Mouse (Mus musculus) kidney, postnatal 0 days (tissue): ENCODE results near the gene Tap2. TPM values are rescaled to one million over a fixed set of nuclear protein-coding genes. Genes with fewer than 3 reads are reported as not detected.
A peak's percentile ranks its signal among the peaks of the same experiment; 100 is the strongest.

ENCODE experiments used
- ATAC-seq: fragments of 200-750 bp; cut with Nextera tagmentation; replicated peaks from 2 replicates; pipeline ENCODE4 v1.8.0; 2017; ENCODE audit warnings: low read depth, moderate number of reproducible peaks, moderate TSS enrichment, moderate library complexity; ENCODE audit not compliant: low FRiP score
- DNase-seq: peaks from one replicate; pipeline ENCODE4 v3.0.0-alpha.2; 2016; ENCODE audit warnings: low spot score
- H3K27ac ChIP-seq: fragments of 300-500 bp; sonication (generic); 2 replicates; pipeline ENCODE4 v1.5.1; 2014; ENCODE audit warnings: mild to moderate bottlenecking
- H3K27me3 ChIP-seq: fragments of 300-500 bp; sonication (generic); 2 replicates; pipeline ENCODE4 v1.6.1; 2014; ENCODE audit warnings: low read length, mixed read lengths; ENCODE audit not compliant: insufficient read depth
- H3K36me3 ChIP-seq: fragments of 300-500 bp; sonication (generic); 2 replicates; pipeline ENCODE4 v1.6.1; 2014; ENCODE audit warnings: low read length, mixed read lengths; ENCODE audit not compliant: insufficient read depth
- H3K4me1 ChIP-seq: fragments of 300-500 bp; sonication (generic); replicated peaks from 2 replicates; pipeline ENCODE4 v1.6.1; 2014; ENCODE audit warnings: antibody characterized with exemption, low read length, mixed read lengths; ENCODE audit not compliant: insufficient read depth
- H3K4me2 ChIP-seq: fragments of 300-500 bp; sonication (generic); 2 replicates; pipeline ENCODE4 v1.6.1; 2014; ENCODE audit warnings: mild to moderate bottlenecking, low read length, moderate library complexity, mixed read lengths
- H3K4me3 ChIP-seq: fragments of 300-500 bp; sonication (generic); replicated peaks from 2 replicates; pipeline ENCODE4 v1.5.1; 2014; ENCODE audit warnings: low read depth, low read length
- H3K9ac ChIP-seq: fragments of 300-500 bp; sonication (generic); 2 replicates; pipeline ENCODE4 v1.6.1; 2014; ENCODE audit warnings: low read depth, low read length
- H3K9me3 ChIP-seq: fragments of 300-500 bp; sonication (generic); replicated peaks from 2 replicates; pipeline ENCODE4 v1.6.1; 2016; ENCODE audit warnings: low read length, inconsistent platforms, mixed read lengths
- CTCF ChIP-seq: IDR thresholded peaks from 2 replicates; pipeline ENCODE4 v1.5.1; 2016; ENCODE audit warnings: antibody characterized with exemption, low read depth, mild to moderate bottlenecking, moderate library complexity
- WGBS: fragments of 180-500 bp; shearing (Covaris S2); extraction: QIAGEN DNeasy Blood & Tissue Kit; methylation state at CpG from one replicate; pipeline ENCODE4 v1.1.7; 2014; 5-methylcytosine and 5-hydroxymethylcytosine counted together
- polyA plus RNA-seq: library from polyadenylated mRNA; unstranded; fragments of >200 nt; fragmentation: Nextera tagmentation; extraction: Ambion mirVana; gene quantifications from 2 replicates; pipeline ENCODE4 v1.2.1, GENCODE M21; 2015

Gene Tap2
- polyA plus RNA-seq = 8.8 TPM in 2 replicates

- 78% methylated on average over 5 of the region's 5 CpGs for WGBS
- no peaks in the 10 kb centered on the region for H3K36me3 ChIP-seq
- H3K4me3 ChIP-seq = peak within 1 kb of the TSS; percentile 82
- no peak for DNase-seq
- peak within 1 kb of the TSS; percentile 77 for H3K9ac ChIP-seq
- no peak for ATAC-seq
- H3K4me2 ChIP-seq = peak within 1 kb of the TSS; percentile 96
- TF ChIP-seq CTCF = no peak
- peak within 1 kb of the TSS; percentile 6; the same call in 1 of the 2 replicates for H3K27ac ChIP-seq
- no peaks in the 10 kb centered on the region; the same call in 1 of the 2 replicates for H3K4me1 ChIP-seq
- no peaks in the 10 kb centered on the region; the same call in 1 of the 2 replicates for H3K27me3 ChIP-seq
- no peaks in the 10 kb centered on the region for H3K9me3 ChIP-seq
These were observed at the start of gene Tap2 for GRCm38 (mm10) chr17:34203444-34203843. TSS of gene Tap2 (plus strand) at chr17:34203527.

- H3K27me3 ChIP-seq = no peaks in the 10 kb centered on the region
- no peaks in the 10 kb centered on the region for H3K36me3 ChIP-seq
- no peaks in the 10 kb centered on the region for H3K4me1 ChIP-seq
- peak; percentile 52; the same call in 1 of the 2 replicates for ATAC-seq
- no peak overlapping the region for H3K4me3 ChIP-seq
- H3K9ac ChIP-seq = no peak overlapping the region
- H3K4me2 ChIP-seq = no peak overlapping the region
- no peak for DNase-seq
- WGBS = 36% methylated on average over 5 of the region's 5 CpGs
- no peak for TF ChIP-seq CTCF
- no peak overlapping the region for H3K27ac ChIP-seq
- H3K9me3 ChIP-seq = no peaks in the 10 kb centered on the region
These were observed 47.8 kb upstream of the Tap2 start for GRCm38 (mm10) chr17:34155534-34155933.

GRCm38 (mm10) chr17:34164202-34164895 lies 39.0 kb upstream of the Tap2 start:
- no peaks in the 10 kb centered on the region for H3K27me3 ChIP-seq
- no peak overlapping the region for H3K4me3 ChIP-seq
- H3K4me1 ChIP-seq = no peaks in the 10 kb centered on the region
- no peak overlapping the region for H3K9ac ChIP-seq
- WGBS = 39% methylated on average over 9 of the region's 9 CpGs
- ATAC-seq (no peak; the same call in 1 of the 2 replicates), DNase-seq (peak; percentile 40)
- H3K27ac ChIP-seq = no peak overlapping the region
- no peaks in the 10 kb centered on the region for H3K9me3 ChIP-seq
- H3K4me2 ChIP-seq = no peak overlapping the region
- H3K36me3 ChIP-seq = no peaks in the 10 kb centered on the region
- peak; percentile 63 for TF ChIP-seq CTCF

- H3K9ac ChIP-seq = no peak overlapping the region
- peak; percentile 53 for TF ChIP-seq CTCF
- ATAC-seq (no peak), DNase-seq (no peak)
- no peaks in the 10 kb centered on the region for H3K27me3 ChIP-seq
- H3K4me3 ChIP-seq = no peak overlapping the region
- whole genome bisulfite sequencing = 85% methylated on average over 6 of the region's 6 CpGs
- H3K4me1 ChIP-seq = no peaks in the 10 kb centered on the region
- no peaks in the 10 kb centered on the region for H3K9me3 ChIP-seq
- no peak overlapping the region for H3K27ac ChIP-seq
- H3K4me2 ChIP-seq = no peak overlapping the region
- H3K36me3 ChIP-seq = no peaks in the 10 kb centered on the region
These were observed 38.1 kb upstream of the Tap2 start for GRCm38 (mm10) chr17:34165033-34165730.

GRCm38 (mm10) chr17:34169279-34169678 lies 34.0 kb upstream of the Tap2 start:
- no peaks in the 10 kb centered on the region for H3K27me3 ChIP-seq
- ATAC-seq = 0 out of 2 replicates have a peak, but pooled peaks have one; percentile 55
- H3K9me3 ChIP-seq = no peaks in the 10 kb centered on the region
- H3K4me1 ChIP-seq = no peaks in the 10 kb centered on the region
- 0% methylated on average over 2 of the region's 2 CpGs for WGBS
- H3K4me3 ChIP-seq = no peak overlapping the region
- H3K27ac ChIP-seq = no peak overlapping the region
- H3K9ac ChIP-seq = no peak overlapping the region
- DNase-seq = peak; percentile 88
- TF ChIP-seq CTCF = peak; percentile 84
- no peaks in the 10 kb centered on the region for H3K36me3 ChIP-seq
- no peak overlapping the region for H3K4me2 ChIP-seq

- no peak overlapping the region for H3K9ac ChIP-seq
- H3K36me3 ChIP-seq = no peaks in the 10 kb centered on the region
- H3K27ac ChIP-seq = no peak overlapping the region
- no peaks in the 10 kb centered on the region for H3K9me3 ChIP-seq
- WGBS = 14% methylated on average over 4 of the region's 4 CpGs
- no peaks in the 10 kb centered on the region for H3K27me3 ChIP-seq
- no peak overlapping the region for H3K4me2 ChIP-seq
- H3K4me3 ChIP-seq = no peak overlapping the region
- H3K4me1 ChIP-seq = no peaks in the 10 kb centered on the region
- DNase-seq = no peak
- TF ChIP-seq CTCF = no peak
- ATAC-seq = no peak
These were observed 32.8 kb upstream of the Tap2 start for GRCm38 (mm10) chr17:34170487-34170876.
